Mouse (Mus musculus) kidney, adult 18-20 months (tissue): Measurements from ENCODE around the gene B830017H08Rik.

ENCODE experiments used
- DNase-seq: peaks from one replicate; pipeline ENCODE4 v3.0.0; 2021

B830017H08Rik gene

DNA sequence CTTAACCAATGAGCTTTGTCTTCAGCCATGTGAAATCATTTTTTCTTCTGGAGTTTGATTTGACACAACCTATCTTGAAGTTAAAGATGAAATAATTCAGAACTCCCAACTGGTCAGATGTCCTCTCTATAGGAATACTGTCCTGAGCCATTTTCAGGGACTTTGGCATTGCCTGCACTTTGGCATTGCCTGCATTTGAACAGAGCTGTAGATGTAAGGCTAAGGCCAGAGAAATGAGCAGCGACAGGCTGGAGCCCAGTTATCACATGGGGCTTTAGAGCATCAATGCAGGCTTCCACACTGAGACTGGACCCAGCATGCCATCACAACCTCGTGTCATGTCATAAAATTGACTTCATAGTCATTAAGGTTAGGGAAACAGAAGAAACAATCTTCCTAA is 20.3 kb downstream of the B830017H08Rik start:
- no peak for DNase-seq

DNA sequence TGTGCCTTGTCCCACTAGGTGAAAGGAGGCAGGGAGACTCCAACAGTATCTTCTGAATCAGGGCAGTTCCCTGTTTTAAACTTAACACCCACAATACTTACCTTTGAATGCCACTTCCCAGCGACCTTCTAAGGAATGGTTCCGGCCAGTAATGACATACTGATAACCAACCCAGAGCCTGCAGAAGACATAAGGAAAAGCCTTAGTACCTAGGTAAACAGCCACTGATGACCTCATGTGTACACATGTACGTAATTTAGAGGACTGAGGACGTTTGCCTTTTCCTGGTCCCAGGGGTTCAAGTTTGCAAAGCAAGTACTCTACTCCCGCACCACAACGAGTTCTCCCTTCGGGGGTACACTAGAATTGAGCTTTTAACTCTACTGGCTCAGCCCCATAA is 24.2 kb downstream of the B830017H08Rik start:
- DNase-seq: no peak

DNA sequence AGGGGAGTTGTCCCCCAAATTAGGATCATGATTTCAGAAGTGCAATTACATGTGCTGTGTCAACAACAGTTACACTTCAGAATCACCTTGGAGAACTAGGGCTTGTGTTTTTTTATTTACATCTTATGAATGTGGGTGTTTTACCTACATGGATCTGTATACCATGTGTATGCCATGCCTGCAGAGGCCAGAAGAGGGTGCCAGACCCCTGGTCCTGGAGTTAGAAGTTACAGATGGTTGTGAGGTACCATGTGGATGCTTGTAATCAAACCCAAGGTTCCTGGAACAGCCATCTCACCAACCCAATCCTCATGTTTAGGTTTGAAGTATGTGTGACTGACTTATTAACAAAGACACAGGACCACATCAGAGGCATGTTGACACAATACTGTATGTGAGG is 25.7 kb downstream of the B830017H08Rik start:
- peak; percentile 29 for DNase-seq

GRCm38 (mm10) chr16:17865293-17865692 is 32.4 kb downstream of the B830017H08Rik start:
- no peak for DNase-seq

DNA sequence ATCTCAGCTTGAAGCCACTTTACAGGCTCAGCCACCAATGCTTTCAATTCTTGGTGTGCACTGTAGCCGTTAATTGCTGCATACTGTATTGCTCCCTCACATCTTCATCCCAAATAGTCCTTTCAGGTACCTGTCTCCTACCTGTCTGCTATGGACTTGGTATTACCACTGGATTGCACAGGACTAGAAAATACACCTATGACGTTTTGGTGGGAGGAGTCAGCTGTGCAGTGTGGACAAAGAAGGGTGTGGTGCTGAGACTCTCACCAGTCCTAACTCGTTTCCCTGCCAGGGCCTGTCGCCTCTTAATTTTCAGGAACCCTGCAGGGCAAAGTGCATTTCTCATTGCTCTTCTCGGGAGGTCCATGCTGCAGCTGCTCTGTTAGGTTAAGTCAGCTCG is 32.8 kb downstream of the B830017H08Rik start:
- peak; percentile 25 for DNase-seq

- no peak for DNase-seq
These were observed 38.3 kb downstream of the B830017H08Rik start for GRCm38 (mm10) chr16:17871248-17871647.

- DNase-seq: no peak
These were observed 40.1 kb downstream of the B830017H08Rik start for GRCm38 (mm10) chr16:17872995-17873394.

DNA sequence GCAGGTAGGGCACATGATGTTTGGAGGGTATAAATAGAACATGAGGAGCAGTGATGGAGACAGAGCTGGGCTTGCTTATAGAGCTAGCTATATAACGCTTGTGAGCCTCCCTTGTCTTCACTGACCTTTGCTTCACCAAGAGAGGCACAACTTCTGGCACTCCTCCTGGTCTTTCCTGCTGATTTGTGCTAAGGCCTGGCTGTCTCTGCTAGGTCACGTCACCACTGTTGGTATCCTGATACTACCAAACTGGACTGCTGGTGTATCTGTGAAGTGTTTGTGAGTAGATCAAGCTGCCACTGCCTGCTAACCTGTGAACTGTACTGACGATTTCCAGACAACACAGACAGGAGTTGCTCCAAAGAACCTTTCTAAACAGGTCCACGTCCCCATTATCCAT is 42.3 kb downstream of the B830017H08Rik start:
- no peak for DNase-seq

DNA sequence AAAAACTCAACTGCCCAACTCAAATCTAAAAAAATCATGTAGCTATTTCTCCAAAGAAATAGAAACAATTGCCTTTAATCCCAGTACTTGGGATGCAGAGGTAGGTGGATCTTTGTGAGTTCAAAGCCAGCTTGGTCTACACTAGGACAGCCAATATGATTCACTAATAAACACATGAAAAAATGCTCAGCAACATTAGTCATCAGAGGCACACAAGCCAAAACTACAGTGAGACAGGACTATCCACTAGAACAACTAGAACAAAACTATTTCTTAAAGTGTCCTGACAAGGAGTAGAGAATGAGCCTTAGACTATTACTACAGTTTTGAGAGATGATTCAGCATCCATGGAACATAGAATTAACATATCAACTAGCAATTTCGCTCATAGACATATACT is 43.2 kb downstream of the B830017H08Rik start:
- DNase-seq: no peak

GRCm38 (mm10) chr16:17879571-17879970 is 46.6 kb downstream of the B830017H08Rik start:
- no peak for DNase-seq

DNA sequence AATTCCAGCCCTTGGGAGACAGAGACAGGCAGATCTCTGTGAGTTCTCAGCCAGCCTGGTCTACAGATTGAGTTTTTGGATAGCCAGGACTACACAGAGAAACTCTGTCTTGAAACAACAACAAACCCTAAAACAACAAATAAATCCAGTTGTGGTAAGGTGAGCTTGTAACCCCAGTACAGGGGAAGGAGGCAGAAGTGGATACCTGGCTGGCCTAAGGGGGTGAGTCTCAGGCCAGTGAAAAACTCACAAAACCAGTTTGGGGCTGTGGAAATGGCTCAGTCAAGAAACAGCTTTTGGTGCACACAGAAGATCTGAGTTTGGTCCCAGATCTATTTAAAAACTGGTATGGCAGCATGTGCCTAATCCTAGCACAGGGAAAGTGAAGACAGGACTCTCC is 49.3 kb downstream of the B830017H08Rik start:
- DNase-seq: no peak

- no peak for DNase-seq
These were observed 51.2 kb downstream of the B830017H08Rik start for GRCm38 (mm10) chr16:17884116-17884515.
